Mouse (Mus musculus): ENCODE measurements around the gene Tmeff2.

GRCm38 (mm10) chr1:50999793-51000192 lies 99.3 kb downstream of the Tmeff2 start:
- TF ChIP-seq POLR2A (IDR thresholded peaks at IDR 0.05; ENCODE audit: insufficient read depth, low read length) (no peak), CTCF (IDR thresholded peaks at IDR 0.05; ENCODE audit: low read depth, low read length) (no peak), EP300 (IDR thresholded peaks at IDR 0.05; ENCODE audit: insufficient read depth, low read depth, low read length) (no peak)
